Mouse (Mus musculus): Measurements from ENCODE around the gene Ccdc171.
"Not testable (repeated sequence)": the region's sequence is repeated elsewhere in the genome, so short reads cannot be mapped to it uniquely, and the experiment has no call there.

- TF ChIP-seq CTCF (IDR thresholded peaks at IDR 0.05; ENCODE audit: borderline replicate concordance, control insufficient read depth, extremely low read depth, insufficient read depth, low read length, poor library complexity); POLR2A (IDR thresholded peaks at IDR 0.05; ENCODE audit: control insufficient read depth, extremely low read depth, insufficient read depth, low read length, poor library complexity): not testable (repeated sequence)
Measured at GRCm38 (mm10) chr4:83516144-83516543, 9.2 kb upstream of the Ccdc171 start.
